Mouse (Mus musculus) Patski (cell line): Measurements from ENCODE around the gene Sfxn4. TPM values are rescaled to one million over a fixed set of nuclear protein-coding genes. Genes with fewer than 3 reads are reported as not detected.

Source experiments
- ATAC-seq: fragments of 100-300 bp; one replicate; pipeline ENCODE4 v1.8.0; 2021
- CTCF ChIA-PET: fragments of 350-600 bp; sonication (Branson Sonifier 250); formaldehyde crosslinking; loops from one replicate; lab custom pipeline; 2022; ENCODE audit warnings: inconsistent platforms; lab: Charles Lee
- POLR2A ChIA-PET: fragments of 350-600 bp; sonication (Branson Sonifier 250); formaldehyde crosslinking; loops from one replicate; lab custom pipeline; 2022; ENCODE audit warnings: antibody characterized with exemption, inconsistent platforms; lab: Charles Lee
- DNase-seq: peaks from one replicate; pipeline ENCODE4 v3.0.0-alpha.2; 2011; ENCODE audit warnings: low read depth, low spot score
- H3K27me3 ChIP-seq: fragments of 371-371 bp; one replicate; pipeline ENCODE4 v1.5.1; 2021
- CTCF ChIP-seq: fragments of 100-300 bp; IDR thresholded peaks from one replicate; pipeline ENCODE4 v1.5.1; 2021
- in situ Hi-C: fragments of 300-500 bp; cut with MboI; formaldehyde crosslinking; loops from 3 replicates; pipeline ENCODE4 v1.11.1; 2018; ENCODE audit warnings: low pct_unique_long_range_greater_than_20kb, mixed read lengths
- polyA plus RNA-seq: library from polyadenylated mRNA; unstranded; gene quantifications from one replicate; pipeline ENCODE4 v1.2.3, GENCODE M21; 2021

Gene Sfxn4
- polyA plus RNA-seq, 1 experiment from 2014 or later: 6.8 TPM

GRCm38 (mm10) chr19:60797415-60797814 lies 63.9 kb downstream of the Sfxn4 start:
- no peak for TF ChIP-seq CTCF
- ChIA-PET POLR2A (no interaction called here), CTCF (no interaction called here)
- no peak for ATAC-seq
- peaks cover 6% of the 10 kb centered on the region for H3K27me3 ChIP-seq
- in situ Hi-C loops: no loop called here
- DNase-seq: no peak

- no peak for TF ChIP-seq CTCF
- ATAC-seq: no peak
- in situ Hi-C loops: no loop called here
- peaks cover 6% of the 10 kb centered on the region for H3K27me3 ChIP-seq
- no peak for DNase-seq
- ChIA-PET POLR2A (no interaction called here), CTCF (interaction anchor here (0.9 to 1.6 kb wide), 4 partner anchors 9 to 24 kb away, joined by 3 to 6 read pairs (median 4); no protein-coding TSS in a partner anchor)
Measured at GRCm38 (mm10) chr19:60795244-60795643, 66.0 kb downstream of the Sfxn4 start.

GRCm38 (mm10) chr19:60793170-60793707 lies 68.0 kb downstream of the Sfxn4 start:
- ChIA-PET CTCF (no interaction called here), POLR2A (no interaction called here)
- in situ Hi-C loops: no loop called here
- TF ChIP-seq CTCF: no peak
- peaks cover under 1% of the 10 kb centered on the region for H3K27me3 ChIP-seq
- ATAC-seq: no peak
- DNase-seq: no peak

DNA sequence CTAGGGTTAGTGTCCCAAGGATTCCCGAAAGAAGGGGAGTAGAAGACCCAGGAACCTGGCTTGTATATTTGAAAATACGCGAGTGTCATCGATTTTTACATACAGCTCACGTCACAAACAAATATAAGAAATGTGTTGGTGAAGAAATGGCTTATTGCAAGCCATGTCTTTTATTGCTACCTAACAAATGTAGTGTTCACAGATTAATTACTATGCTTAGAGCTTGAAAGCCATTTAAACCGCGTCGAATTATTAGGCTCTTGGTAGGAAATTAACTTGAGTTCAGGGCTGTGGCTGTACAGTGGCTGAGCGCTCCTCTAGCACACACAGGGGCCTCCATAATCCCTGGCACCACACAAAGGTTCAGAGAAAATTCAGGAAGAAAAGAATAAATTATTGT lies 70.1 kb downstream of the Sfxn4 start:
- DNase-seq (no peak), ATAC-seq (no peak)
- CTCF ChIA-PET: interaction anchor here (1.7 kb wide), 1 partner anchor 17 kb away, joined by 5 read pairs; no protein-coding TSS in a partner anchor
- TF ChIP-seq CTCF: no peak
- POLR2A ChIA-PET: interaction anchor here (1.4 kb wide), 1 partner anchor 11 kb away, joined by 5 read pairs; no protein-coding TSS in a partner anchor
- in situ Hi-C loops: no loop called here
- H3K27me3 ChIP-seq: no peaks in the 10 kb centered on the region

DNA sequence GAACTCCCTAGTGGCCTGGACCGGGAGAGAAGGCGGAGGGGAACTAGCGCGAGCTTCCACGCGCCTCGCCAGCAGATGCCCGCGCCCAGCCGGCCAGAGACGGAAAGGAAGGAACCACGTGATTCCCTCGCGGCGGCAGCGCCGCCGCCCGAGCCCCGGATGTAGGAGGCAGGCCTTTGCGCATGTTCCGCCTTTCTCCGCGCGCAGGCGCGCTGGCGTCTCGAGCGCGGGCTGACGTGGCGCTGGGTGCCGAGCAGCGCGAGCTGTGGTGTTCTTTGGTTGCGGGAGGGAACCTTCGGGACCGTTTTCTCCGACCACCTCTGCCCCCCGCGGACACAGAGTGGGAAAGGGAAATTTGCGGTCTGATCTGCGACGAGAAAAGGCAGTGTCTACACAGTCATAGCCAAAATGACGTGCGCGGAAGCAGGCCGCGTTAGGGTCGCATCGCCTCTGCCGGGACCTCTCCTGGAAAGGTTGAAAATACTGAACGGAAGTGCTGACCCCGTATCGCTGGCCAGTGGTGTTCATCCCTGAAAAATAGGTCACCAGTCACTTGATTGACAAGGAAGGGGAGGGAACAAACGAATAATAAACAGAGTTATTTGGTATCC lies 70.6 kb downstream of the Sfxn4 start, which contains the start of gene Eif3a:
TSS of gene Eif3a (minus strand) at position 108 of the 611 bp plus-strand sequence.
- DNase-seq: peak; percentile 62
- no peak for TF ChIP-seq CTCF
- CTCF ChIA-PET: interaction anchor here (1.7 kb wide), 1 partner anchor 17 kb away, joined by 5 read pairs; no protein-coding TSS in a partner anchor
- H3K27me3 ChIP-seq: no peaks in the 10 kb centered on the region
- in situ Hi-C loops: no loop called here
- POLR2A ChIA-PET: interaction anchor here (0.6 to 1.9 kb wide), 3 partner anchors 12 to 49 kb away, joined by 3 to 6 read pairs (median 5); no protein-coding TSS in a partner anchor
- ATAC-seq: peak; percentile 91

GRCm38 (mm10) chr19:60789919-60790506 lies 71.3 kb downstream of the Sfxn4 start:
- CTCF ChIA-PET: interaction anchor here (1.6 kb wide), 1 partner anchor 11 kb away, joined by 6 read pairs; no protein-coding TSS in a partner anchor
- TF ChIP-seq CTCF: no peak
- peak; percentile 56 for ATAC-seq
- no peaks in the 10 kb centered on the region for H3K27me3 ChIP-seq
- in situ Hi-C loops: no loop called here
- peak; percentile 15 for DNase-seq
- POLR2A ChIA-PET: interaction anchor here (0.6 to 1.9 kb wide), 3 partner anchors 12 to 48 kb away, joined by 3 to 6 read pairs (median 5); no protein-coding TSS in a partner anchor

DNA sequence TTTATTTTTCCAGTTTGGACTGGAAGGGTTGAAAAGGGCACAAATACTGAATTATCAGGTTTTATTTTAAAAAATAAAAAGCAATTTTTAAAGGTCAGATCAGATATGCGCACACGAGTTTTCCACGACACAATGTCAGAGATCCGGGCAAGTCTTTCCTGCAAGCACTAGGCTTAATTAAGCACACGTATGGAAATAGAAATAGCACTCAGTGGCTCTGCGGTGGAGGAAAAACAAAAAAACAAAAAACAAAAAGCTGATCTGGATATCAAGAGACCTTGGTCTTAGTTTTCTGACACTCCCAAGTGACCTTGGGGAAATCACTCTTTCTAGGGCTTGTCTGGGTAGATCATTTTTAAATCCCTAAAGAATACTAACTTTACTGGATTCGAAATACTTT lies 71.8 kb downstream of the Sfxn4 start:
- DNase-seq (no peak), ATAC-seq (no peak)
- ChIA-PET POLR2A (interaction anchor here (1.9 kb wide), 1 partner anchor 31 kb away, joined by 6 read pairs; no protein-coding TSS in a partner anchor), CTCF (interaction anchor here (1.1 to 1.6 kb wide), 3 partner anchors 11 to 255 kb away, joined by 3 to 6 read pairs (median 4); no protein-coding TSS in a partner anchor)
- no peak for TF ChIP-seq CTCF
- H3K27me3 ChIP-seq: no peaks in the 10 kb centered on the region
- in situ Hi-C loops: no loop called here

GRCm38 (mm10) chr19:60788214-60788960 lies 72.9 kb downstream of the Sfxn4 start:
- no peak for ATAC-seq
- CTCF ChIA-PET: interaction anchor here (1.0 to 1.9 kb wide), 8 partner anchors 9 to 256 kb away, joined by 3 to 6 read pairs (median 4); no protein-coding TSS in a partner anchor
- POLR2A ChIA-PET: interaction anchor here (0.6 kb wide), 1 partner anchor 38 kb away, joined by 3 read pairs; no protein-coding TSS in a partner anchor
- no peak for DNase-seq
- in situ Hi-C loops: no loop called here
- H3K27me3 ChIP-seq: no peaks in the 10 kb centered on the region
- no peak for TF ChIP-seq CTCF

GRCm38 (mm10) chr19:60787465-60788150 lies 73.7 kb downstream of the Sfxn4 start:
- POLR2A ChIA-PET: interaction anchor here (0.6 to 1.1 kb wide), 4 partner anchors 23 to 198 kb away, joined by 3 read pairs; partner anchors contain the start of gene Fam45a
- DNase-seq: no peak
- no peak for ATAC-seq
- no peaks in the 10 kb centered on the region for H3K27me3 ChIP-seq
- in situ Hi-C loops: no loop called here
- no peak for TF ChIP-seq CTCF
- CTCF ChIA-PET: interaction anchor here (1.0 to 1.9 kb wide), 5 partner anchors 17 to 34 kb away, joined by 3 to 4 read pairs (median 3); no protein-coding TSS in a partner anchor

Other genes with a start within 250 kb of the Sfxn4 start
- gene Nanos1, start 105.5 kb downstream of the Sfxn4 start, polyA plus RNA-seq: 10.6 TPM
- gene Eif3a, start 70.8 kb downstream of the Sfxn4 start, polyA plus RNA-seq: 296 TPM
- 40.2 TPM for gene Fam45a, start 49.9 kb downstream of the Sfxn4 start, polyA plus RNA-seq
- 155 TPM for gene Prdx3, start 13.1 kb upstream of the Sfxn4 start, polyA plus RNA-seq
- gene Grk5, start 28.3 kb upstream of the Sfxn4 start, polyA plus RNA-seq: 13.8 TPM